In genomic region chr9:110532538-110533291, GRCm38 (mm10) we compare ENCODE assay signal across 8 mouse cellular contexts. TPM values are rescaled to one million over a fixed set of nuclear protein-coding genes. Genes with fewer than 3 reads are reported as not detected.
DNase-seq lines count a peak whose midpoint lies in the region; ATAC-seq lines count a peak whose summit lies in the region.

TSS of gene Setd2 (plus strand) at chr9:110532597.

- peak within 1 kb of the TSS; percentile 88 for H3K9ac ChIP-seq in forebrain, embryonic 16.5 days (replicated peaks; ENCODE audit: low read depth, low read length)
- H3K9ac ChIP-seq in neural tube, embryonic 14.5 days (replicated peaks; ENCODE audit: low read depth, low read length) = peak within 1 kb of the TSS; percentile 97

- H3K27ac ChIP-seq in forebrain, embryonic 16.5 days (ENCODE audit: low read length) = peak within 1 kb of the TSS; percentile 95
- peak within 1 kb of the TSS; percentile 100 for H3K27ac ChIP-seq in neural tube, embryonic 14.5 days (ENCODE audit: low read depth, low read length)

- intact Hi-C loops in heart, postnatal 25 days (cut with DNase I) = loop anchor here (2.0 kb wide), 2 partner anchors 56 to 124 kb away; partner anchors contain the start of genes Kif9, Klhl18 and Ptpn23

- ATAC-seq in forebrain, embryonic 16.5 days = peak; percentile 57
- peak; percentile 67 for ATAC-seq in neural tube, embryonic 14.5 days (ENCODE audit: low read depth)

- WGBS in forebrain, embryonic 16.5 days = under 1% methylated on average over 80 of the region's 109 CpGs
- WGBS in neural tube, embryonic 14.5 days = under 1% methylated on average over 73 of the region's 109 CpGs

- DNase-seq in MEL-GATA-1-ER (ENCODE audit: extremely low read depth, low read depth) = peak; percentile 11
- peak; percentile 63 for DNase-seq in cerebellum, adult 11 months
- DNase-seq in heart, postnatal 25 days (ENCODE audit: low spot score) = peak; percentile 52
- peak; percentile 54 to 72 for DNase-seq in layer of hippocampus, adult 18-20 months (ENCODE audit: low spot score in 2 of 2)
- peak; percentile 59 to 62 for DNase-seq in lung, adult 18-20 months
- peak; percentile 57 to 68 for DNase-seq in thymus, postnatal 10 days (ENCODE audit: low spot score in 2 of 2)

- H3K27me3 ChIP-seq in forebrain, embryonic 16.5 days (replicated peaks; ENCODE audit: control insufficient read depth, insufficient read depth, low read length) = no peaks in the 10 kb centered on the region
- H3K27me3 ChIP-seq in neural tube, embryonic 14.5 days (ENCODE audit: control insufficient read depth, insufficient read depth, low read length) = peaks cover 4% of the 10 kb centered on the region; the same call in 1 of the 2 replicates

- peak within 1 kb of the TSS; percentile 83 for H3K4me2 ChIP-seq in forebrain, embryonic 16.5 days (ENCODE audit: low read length)
- peak within 1 kb of the TSS; percentile 80 for H3K4me2 ChIP-seq in neural tube, embryonic 14.5 days (ENCODE audit: low read depth, low read length)

- no peaks in the 10 kb centered on the region for H3K36me3 ChIP-seq in forebrain, embryonic 16.5 days (ENCODE audit: control insufficient read depth, insufficient read depth)
- H3K36me3 ChIP-seq in neural tube, embryonic 14.5 days (ENCODE audit: control insufficient read depth, insufficient read depth, low read length) = no peaks in the 10 kb centered on the region

- no peaks in the 10 kb centered on the region for H3K9me3 ChIP-seq in forebrain, embryonic 16.5 days (ENCODE audit: control insufficient read depth, low read length)
- H3K9me3 ChIP-seq in neural tube, embryonic 14.5 days (ENCODE audit: control insufficient read depth, low read length) = no peaks in the 10 kb centered on the region

- H3K4me1 ChIP-seq in forebrain, embryonic 16.5 days (replicated peaks; ENCODE audit: control insufficient read depth, insufficient read depth, low read length) = peaks cover 27% of the 10 kb centered on the region
- peaks cover 18% of the 10 kb centered on the region for H3K4me1 ChIP-seq in neural tube, embryonic 14.5 days (ENCODE audit: control insufficient read depth, insufficient read depth, low read length)

- H3K4me3 ChIP-seq in forebrain, embryonic 16.5 days (replicated peaks; ENCODE audit: low read length) = peak within 1 kb of the TSS; percentile 76
- peak within 1 kb of the TSS; percentile 98 for H3K4me3 ChIP-seq in neural tube, embryonic 14.5 days (ENCODE audit: low read depth, low read length)

RNA-seq across cellular contexts. Expression of gene Setd2, which starts in this region (rescaled TPM):
- 34.1 and 41.4 TPM in 2 replicates for polyA plus RNA-seq in forebrain, embryonic 16.5 days (2015; fragmentation: Nextera tagmentation; extraction: Ambion mirVana)
- total RNA-seq in heart, postnatal 25 days (2021) = 10 to 100 TPM; 38.0 to 49.8 TPM
- total RNA-seq in layer of hippocampus, adult 18-20 months (2021) = 10 to 100 TPM; 62.3 to 64.8 TPM
- 56.6 and 61.2 TPM in 2 replicates for polyA plus RNA-seq in neural tube, embryonic 14.5 days (2014; fragmentation: Nextera tagmentation; extraction: Ambion mirVana)

Comparison
In these comparisons a context has a peak if more than half of its experiments do, and no peak if none do; other contexts are left out.
1. Peak in every context shown above with its lines: DNase-seq, ATAC-seq, H3K4me3 ChIP-seq and H3K27ac ChIP-seq.
2. DNase-seq: peak in every context shown above with its lines; median percentile 63 in cerebellum, adult 11 months; 63 in layer of hippocampus, adult 18-20 months; 62 in thymus, postnatal 10 days; 60 in lung, adult 18-20 months; 52 in heart, postnatal 25 days; 11 in MEL-GATA-1-ER.